Mouse (Mus musculus) thymus, adult 2 months (tissue): ENCODE measurements around the gene Nolc1. TPM values are rescaled to one million over a fixed set of nuclear protein-coding genes. Genes with fewer than 3 reads are reported as not detected.
A peak's percentile ranks its signal among the peaks of the same experiment; 100 is the strongest.

Source experiments
- DNase-seq: peaks from one replicate; pipeline ENCODE4 v3.0.0; 2021
- H3K27ac ChIP-seq: fragments of 200-500 bp; 2 replicates; pipeline ENCODE4 v1.5.1; 2012; ENCODE audit warnings: low read length, control low read depth; ENCODE audit not compliant: control insufficient read depth, insufficient read depth
- H3K27me3 ChIP-seq: fragments of 200-500 bp; 2 replicates; pipeline ENCODE4 v1.6.1; 2012; ENCODE audit warnings: mild to moderate bottlenecking, low read length, moderate library complexity, mixed read lengths; ENCODE audit not compliant: control insufficient read depth, insufficient read depth
- H3K36me3 ChIP-seq: fragments of 200-500 bp; 2 replicates; pipeline ENCODE4 v1.6.1; 2012; ENCODE audit warnings: mild to moderate bottlenecking, low read length, moderate library complexity; ENCODE audit not compliant: control insufficient read depth, insufficient read depth
- H3K4me1 ChIP-seq: fragments of 200-500 bp; replicated peaks from 2 replicates; pipeline ENCODE4 v1.6.1; 2012; ENCODE audit warnings: low read length; ENCODE audit not compliant: control insufficient read depth, insufficient read depth
- H3K4me3 ChIP-seq: fragments of 200-500 bp; 2 replicates; pipeline ENCODE4 v1.5.1; 2012; ENCODE audit warnings: mild to moderate bottlenecking, low read length, control low read depth, moderate library complexity; ENCODE audit not compliant: control insufficient read depth, insufficient read depth
- CTCF ChIP-seq: fragments of 200-500 bp; IDR thresholded peaks from 2 replicates; pipeline ENCODE4 v1.5.1; 2012; ENCODE audit warnings: mild to moderate bottlenecking, control low read depth, low read length, moderate library complexity, borderline replicate concordance; ENCODE audit not compliant: control insufficient read depth, poor library complexity, insufficient read depth; ENCODE audit errors: extremely low read depth
- POLR2A ChIP-seq: fragments of 200-500 bp; IDR thresholded peaks from 2 replicates; pipeline ENCODE4 v1.6.1; 2012; ENCODE audit warnings: mild to moderate bottlenecking, low read length, control low read depth, moderate library complexity; ENCODE audit not compliant: control insufficient read depth, poor library complexity, insufficient read depth; ENCODE audit errors: extremely low read depth
- WGBS: fragments of 180-500 bp; shearing (Covaris S2); methylation state at CpG from one replicate; pipeline ENCODE4 v1.1.7; 2018; 5-methylcytosine and 5-hydroxymethylcytosine counted together
- polyA plus RNA-seq: library from polyadenylated mRNA; depleted of rRNA; stranded (reverse); fragments of >200 nt; gene quantifications from 2 replicates; pipeline ENCODE4 v1.2.3, GENCODE M21; 2012

The Nolc1 gene
- polyA plus RNA-seq, 1 experiment: 19.5 TPM

DNA sequence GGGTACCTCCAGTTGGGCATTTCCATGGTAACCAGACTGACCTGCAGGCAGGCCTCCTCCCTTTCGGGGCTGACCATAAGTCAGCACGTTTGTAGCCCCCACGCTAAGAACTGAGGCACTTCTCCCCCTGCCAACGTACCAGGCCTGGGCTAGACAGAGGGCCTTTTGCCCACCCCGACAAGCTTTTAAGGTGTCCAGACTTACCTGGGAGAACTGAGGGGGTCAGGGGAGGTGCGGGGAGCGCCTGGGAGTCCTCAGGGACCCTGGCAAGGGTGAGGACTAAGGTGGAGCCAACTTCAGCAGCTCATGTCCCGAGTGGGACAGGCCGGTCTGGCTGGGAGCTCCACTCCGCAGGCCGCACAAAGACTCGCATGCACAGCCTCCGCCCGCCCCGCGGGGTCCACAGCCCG is 36.8 kb upstream of the Nolc1 start:
- TF ChIP-seq POLR2A (no peak), CTCF (no peak)
- Histone ChIP-seq H3K4me1 (peaks cover 48% of the 10 kb centered on the region), H3K4me3 (peak overlapping the region; percentile 99), H3K36me3 (peaks cover 25% of the 10 kb centered on the region), H3K27ac (peak overlapping the region; percentile 71), H3K27me3 (no peaks in the 10 kb centered on the region; the same call in 1 of the 2 replicates)
- DNase-seq: peak; percentile 45
- 3% methylated on average over 17 of the region's 17 CpGs for WGBS

DNA sequence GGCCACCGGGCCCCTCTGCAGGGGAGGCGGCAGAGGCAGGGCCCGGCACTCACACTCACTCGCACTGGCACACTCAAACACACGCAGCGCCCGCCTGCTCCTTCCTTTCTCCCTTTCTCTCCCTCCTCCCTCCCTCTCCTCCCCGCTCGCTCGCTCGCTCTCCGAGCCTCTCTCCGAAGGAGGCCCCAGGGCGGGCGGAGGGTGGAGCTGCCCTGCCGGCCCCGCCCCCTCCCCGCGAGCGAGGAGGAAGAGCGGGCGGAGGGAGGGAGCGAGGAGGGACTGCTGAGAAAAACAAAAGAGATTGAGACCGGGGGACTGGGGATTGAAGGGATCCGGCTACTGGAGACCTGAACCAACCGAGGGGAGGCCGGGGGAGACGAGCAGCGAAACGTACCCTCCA is 36.2 kb upstream of the Nolc1 start:
- Histone ChIP-seq H3K4me1 (peaks cover 53% of the 10 kb centered on the region), H3K36me3 (peaks cover 19% of the 10 kb centered on the region)

GRCm38 (mm10) chr19:46040149-46040902 is 35.3 kb upstream of the Nolc1 start:
- H3K27ac ChIP-seq: peak overlapping the region; percentile 97
- no peaks in the 10 kb centered on the region for H3K27me3 ChIP-seq
- peaks cover 10% of the 10 kb centered on the region for H3K36me3 ChIP-seq
- peak overlapping the region; percentile 99 for H3K4me3 ChIP-seq
- 14% methylated on average over 14 of the region's 14 CpGs for WGBS
- DNase-seq: peak; percentile 65
- TF ChIP-seq CTCF (no peak), POLR2A (no peak)
- peaks cover 53% of the 10 kb centered on the region for H3K4me1 ChIP-seq

More for the DNA sequence above, 36.2 kb upstream of the Nolc1 start:
- peak; percentile 95 for DNase-seq
- 2% methylated on average over 30 of the region's 30 CpGs for WGBS
- H3K4me3 ChIP-seq: peak overlapping the region; percentile 99
- TF ChIP-seq CTCF: no peak
- peak; percentile 95 for TF ChIP-seq POLR2A
- H3K27me3 ChIP-seq: no peaks in the 10 kb centered on the region
- peak overlapping the region; percentile 97 for H3K27ac ChIP-seq

GRCm38 (mm10) chr19:46041299-46041932 is 34.2 kb upstream of the Nolc1 start:
- peak overlapping the region; percentile 66 for H3K27ac ChIP-seq
- H3K4me3 ChIP-seq: peak overlapping the region; percentile 6; the same call in 1 of the 2 replicates
- WGBS: 26% methylated on average over 7 of the region's 7 CpGs

GRCm38 (mm10) chr19:46041933-46042475 is 33.7 kb upstream of the Nolc1 start:
- TF ChIP-seq CTCF: no peak
- TF ChIP-seq POLR2A: no peak
- 0% methylated on average over 13 of the region's 14 CpGs for WGBS
- peaks cover 57% of the 10 kb centered on the region for H3K4me1 ChIP-seq
- no peaks in the 10 kb centered on the region for H3K27me3 ChIP-seq
- no peaks in the 10 kb centered on the region for H3K36me3 ChIP-seq
- peak overlapping the region; percentile 66 for H3K27ac ChIP-seq
- DNase-seq: peak; percentile 59
- peak overlapping the region; percentile 6; the same call in 1 of the 2 replicates for H3K4me3 ChIP-seq

More at GRCm38 (mm10) chr19:46041299-46041932, 34.2 kb upstream of the Nolc1 start:
- TF ChIP-seq POLR2A (no peak), CTCF (no peak)
- H3K27me3 ChIP-seq: no peaks in the 10 kb centered on the region
- peak; percentile 23 for DNase-seq
- H3K36me3 ChIP-seq: no peaks in the 10 kb centered on the region; the same call in 1 of the 2 replicates
- H3K4me1 ChIP-seq: peaks cover 60% of the 10 kb centered on the region

- H3K4me3 ChIP-seq: no peak overlapping the region; the same call in 1 of the 2 replicates
- H3K27me3 ChIP-seq: no peaks in the 10 kb centered on the region
- H3K27ac ChIP-seq: peak overlapping the region; percentile 66
- 6% methylated on average over 6 of the region's 6 CpGs for WGBS
- TF ChIP-seq POLR2A: no peak; the same call in 1 of the 2 replicates
- TF ChIP-seq CTCF: no peak
- H3K4me1 ChIP-seq: peaks cover 53% of the 10 kb centered on the region
- DNase-seq: peak; percentile 64
- H3K36me3 ChIP-seq: no peaks in the 10 kb centered on the region
Observed at GRCm38 (mm10) chr19:46042476-46043011, 33.1 kb upstream of the Nolc1 start.
